Mouse (Mus musculus) ES-E14 (cell line): Measurements from ENCODE around the gene Taf1c.

ENCODE experiments used
- HCFC1 ChIP-seq: IDR thresholded peaks from 2 replicates; pipeline ENCODE4 v1.6.1; 2012; ENCODE audit warnings: low read length, inconsistent platforms, borderline replicate concordance; ENCODE audit not compliant: insufficient read depth
- ZNF384 ChIP-seq: IDR thresholded peaks from 2 replicates; pipeline ENCODE4 v1.6.1; 2012; ENCODE audit warnings: low read depth, low read length, inconsistent platforms

GRCm38 (mm10) chr8:119617586-119617985 is 12.6 kb upstream of the Taf1c start:
- TF ChIP-seq ZNF384 (no peak), HCFC1 (no peak)
